Mouse (Mus musculus) adrenal gland, postnatal 10 days (tissue): ENCODE results near the gene Isca1. TPM values are rescaled to one million over a fixed set of nuclear protein-coding genes. Genes with fewer than 3 reads are reported as not detected.
"Not testable (repeated sequence)": the region's sequence is repeated elsewhere in the genome, so short reads cannot be mapped to it uniquely, and the experiment has no call there.

Experiments used
- DNase-seq: peaks from one replicate; pipeline ENCODE4 v3.0.0; 2021; ENCODE audit warnings: mixed read lengths
- total RNA-seq, 2 experiments: library from RNA; stranded (reverse); gene quantifications; 2 replicates each; pipeline ENCODE4 v1.2.3; 2021

Isca1 gene
- total RNA-seq, 2 experiments from 2014 or later, result 127 to 142 TPM

DNA sequence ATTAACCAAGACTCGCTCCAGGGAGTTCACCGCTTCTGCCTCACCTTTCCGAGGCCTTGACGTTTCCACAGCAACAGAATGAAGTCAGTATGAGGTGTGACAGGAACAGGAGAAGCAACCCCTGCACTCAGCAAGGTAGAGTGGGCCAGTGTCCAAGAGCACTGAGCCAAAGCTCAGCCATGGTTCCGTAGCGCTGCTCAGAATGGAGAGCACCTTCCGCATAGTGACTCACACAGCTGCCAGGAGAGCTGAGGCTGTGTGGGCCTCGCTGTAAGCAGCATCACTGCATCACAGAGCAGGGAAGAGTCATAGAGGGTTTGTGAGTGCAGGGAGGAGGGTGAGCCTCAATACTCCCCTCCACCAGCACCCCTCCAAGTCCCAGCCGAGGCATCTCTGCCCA lies 22.9 kb downstream of the Isca1 start, which contains the start of gene 1700014D04Rik:
Gene 1700014D04Rik, minus strand, starts transcription at position 42 of the 400 bp plus-strand sequence.
- no peak for DNase-seq

DNA sequence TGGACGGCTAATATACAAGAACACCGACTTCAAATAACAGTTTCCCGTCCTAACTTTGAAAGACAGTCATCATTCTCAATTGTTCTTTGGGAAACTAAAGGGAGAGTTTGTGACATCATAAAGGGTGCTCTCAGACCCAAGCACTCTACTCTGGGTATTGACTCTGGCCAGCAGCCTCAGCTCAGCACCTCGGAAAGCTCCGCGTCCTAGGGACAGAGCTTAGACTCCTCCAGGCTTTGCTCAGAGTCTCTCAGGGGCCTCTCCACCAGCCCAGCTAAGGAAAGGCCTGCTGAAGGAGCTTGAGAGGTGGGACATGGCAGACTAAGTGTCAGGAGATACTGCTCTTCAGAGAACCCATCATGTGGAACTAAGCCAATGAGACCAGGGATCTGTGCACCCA lies 23.4 kb downstream of the Isca1 start:
- DNase-seq, result no peak

DNA sequence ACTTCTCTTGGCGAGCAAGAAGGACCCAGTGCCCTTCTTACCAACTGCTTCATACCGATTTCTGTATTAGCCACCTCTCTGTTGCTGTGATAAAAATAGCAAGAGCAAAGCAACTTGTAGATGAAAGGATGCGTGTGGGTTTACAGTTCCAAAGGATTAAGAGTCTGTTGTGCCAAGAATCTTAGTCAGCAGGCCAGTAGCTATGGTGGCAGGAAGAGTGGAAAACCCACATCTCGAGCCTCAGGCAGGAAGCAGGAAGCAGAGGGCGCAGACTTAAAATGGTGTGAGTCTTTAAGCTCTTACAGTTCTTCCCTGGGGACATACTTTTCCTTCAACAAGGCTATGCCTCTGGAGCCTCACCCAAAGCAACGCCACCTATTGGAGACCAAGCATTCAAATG lies 24.1 kb downstream of the Isca1 start:
- DNase-seq, result no peak

DNA sequence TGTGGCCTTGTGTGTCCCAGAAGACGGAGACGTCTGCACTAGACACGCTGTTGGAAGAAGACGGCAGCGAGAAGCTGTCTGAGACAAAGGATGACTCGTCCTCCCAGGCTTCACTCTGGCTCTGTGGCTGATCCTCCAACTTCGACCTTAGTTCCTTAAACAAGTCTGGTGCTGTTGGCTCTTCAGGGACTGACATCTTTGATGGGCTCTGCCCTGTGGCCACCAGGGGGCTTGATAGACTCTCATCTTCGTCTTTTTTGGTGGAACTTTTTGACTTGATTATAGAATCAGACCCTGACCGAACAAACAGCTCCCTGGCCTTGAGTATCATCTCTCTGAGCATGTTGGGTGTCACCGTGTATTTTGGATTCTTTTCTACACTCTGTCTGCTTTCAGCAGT lies 27.9 kb downstream of the Isca1 start:
- DNase-seq, result no peak

DNA sequence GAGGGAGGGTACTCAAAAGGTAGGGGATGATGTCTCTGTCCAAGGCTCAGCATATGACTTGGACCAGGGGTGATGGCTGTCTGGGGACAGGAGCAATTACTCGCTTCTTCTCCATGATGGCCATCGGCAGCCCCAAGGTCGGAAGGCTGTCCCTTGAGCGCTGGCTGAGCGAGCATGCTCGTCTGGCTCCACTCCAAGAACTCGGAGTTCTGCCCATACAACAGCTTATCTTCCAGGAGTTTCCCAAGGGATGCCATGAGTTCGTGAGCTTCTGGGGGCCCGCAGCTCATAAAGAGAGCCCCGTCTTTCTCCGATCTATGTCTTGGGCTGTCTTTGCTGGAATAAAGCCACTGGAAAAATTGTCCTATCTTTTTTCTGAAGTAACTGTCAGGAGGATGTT lies 28.5 kb downstream of the Isca1 start:
- DNase-seq, result peak; percentile 78

DNA sequence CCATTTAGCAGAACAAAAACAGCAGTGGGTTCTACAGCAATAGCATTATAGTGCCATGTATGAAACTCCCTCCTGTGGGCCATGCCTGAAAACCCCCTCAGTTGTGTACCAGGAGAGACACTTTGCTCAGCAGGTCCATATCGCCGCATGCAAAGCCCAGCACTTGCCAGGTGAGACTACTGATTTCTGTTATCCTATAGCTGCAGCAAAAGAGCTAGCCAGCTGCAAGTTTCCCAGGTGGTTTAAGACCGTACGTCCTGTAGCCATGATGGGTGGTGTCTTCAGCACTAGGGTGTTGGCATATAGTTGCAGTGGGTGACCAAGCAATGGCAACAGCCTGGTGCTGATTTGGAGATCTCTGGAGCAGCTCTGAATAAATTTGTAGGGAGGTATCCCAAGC lies 30.2 kb downstream of the Isca1 start:
- DNase-seq, result no peak

DNA sequence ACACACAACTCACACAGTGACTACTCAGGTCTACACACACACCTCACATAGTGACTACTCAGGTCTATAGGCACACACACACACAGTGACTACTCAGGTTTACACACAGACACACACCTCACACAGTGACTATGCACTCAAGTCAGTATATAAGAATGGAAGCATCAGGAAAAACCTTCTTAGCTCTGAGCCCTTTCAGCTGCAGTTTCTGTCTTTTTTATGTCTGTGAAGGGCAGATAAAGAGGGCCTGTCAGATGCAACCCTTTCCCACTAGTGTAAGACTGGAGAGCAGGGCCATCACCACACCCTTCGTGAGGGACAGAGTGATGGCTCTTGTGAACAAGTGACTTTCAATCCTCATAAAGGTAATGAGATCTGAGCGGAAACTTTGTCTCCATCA lies 31.2 kb downstream of the Isca1 start:
- no peak for DNase-seq

DNA sequence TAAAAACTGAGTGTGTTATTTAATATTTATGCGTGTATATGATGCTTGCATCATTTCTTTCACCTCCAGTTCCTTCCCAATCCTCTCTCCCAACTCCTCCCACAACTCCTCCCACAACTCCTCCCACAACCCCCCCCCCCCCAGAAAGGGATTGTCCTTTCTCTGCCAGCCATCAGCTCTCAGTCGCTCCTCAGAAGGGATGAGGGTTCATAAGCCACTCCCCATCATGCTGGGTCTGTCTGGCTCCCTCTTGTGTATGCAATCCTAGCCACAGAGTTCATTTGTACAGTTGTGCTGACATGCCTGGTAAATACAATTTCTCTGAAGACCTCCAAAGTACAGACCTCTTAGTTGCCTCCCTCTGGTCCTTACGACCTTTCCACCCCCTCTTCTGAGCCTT lies 34.4 kb downstream of the Isca1 start:
- DNase-seq, result no peak

DNA sequence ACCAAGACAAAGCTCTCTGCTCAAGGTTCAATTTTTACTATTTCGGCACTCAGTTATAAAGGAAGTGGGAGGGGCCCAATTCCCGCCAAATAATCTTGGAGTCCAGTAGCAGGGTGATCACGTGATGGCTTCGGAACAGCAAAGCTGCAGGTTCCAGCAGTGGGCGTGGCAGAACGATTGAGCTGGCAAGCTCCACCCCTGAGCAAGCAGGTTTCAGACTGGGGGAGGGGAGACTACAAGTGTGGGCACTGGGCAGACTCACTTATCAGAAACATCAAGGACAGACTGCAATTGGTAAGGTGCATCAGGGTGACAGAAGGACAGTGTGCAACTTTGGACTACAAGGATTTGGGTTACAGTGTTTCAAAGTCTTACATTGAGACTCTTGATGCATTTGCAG lies 35.3 kb downstream of the Isca1 start:
- DNase-seq, result not testable (repeated sequence)

DNA sequence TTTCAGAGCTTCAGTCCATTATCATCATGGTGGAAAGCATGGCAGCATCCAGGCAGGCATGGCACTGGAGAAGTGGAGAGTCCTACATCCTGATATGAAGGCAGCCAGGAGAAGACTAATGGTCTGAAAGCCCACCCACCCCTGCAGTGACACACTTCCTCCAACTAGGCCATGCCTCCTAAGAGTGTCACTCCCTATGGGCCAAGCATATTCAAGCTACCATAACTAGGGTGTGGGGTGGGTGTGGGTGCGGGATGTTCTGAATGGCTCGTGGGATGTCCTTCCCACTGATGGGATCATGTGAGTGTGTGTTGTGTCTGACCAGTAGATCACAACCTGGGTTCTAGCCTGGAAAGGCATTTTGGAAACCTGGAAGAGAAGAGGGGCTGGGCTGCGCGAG lies 35.7 kb downstream of the Isca1 start:
- DNase-seq, result no peak

DNA sequence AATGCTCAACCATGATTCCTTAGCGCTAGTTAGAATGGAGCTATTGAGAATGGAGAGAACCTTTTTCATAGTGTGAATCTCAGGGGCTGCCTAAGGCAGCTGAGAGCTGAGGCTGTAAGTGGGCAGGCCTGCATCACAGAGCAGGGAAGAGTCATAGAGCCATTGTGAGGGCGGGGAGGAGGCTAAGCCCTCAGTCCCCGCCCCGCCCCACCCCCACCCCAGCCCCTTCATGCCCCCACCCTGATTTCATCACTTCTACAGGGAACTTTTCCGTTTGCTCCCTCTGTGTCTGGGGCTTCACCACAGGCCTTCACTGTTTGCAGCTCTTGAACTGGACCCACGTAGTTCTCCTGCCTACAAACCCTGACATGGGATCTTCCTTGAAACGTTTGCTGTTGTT lies 38.0 kb downstream of the Isca1 start, which contains the start of gene Spata31d1d:
Gene Spata31d1d, minus strand, starts transcription at position 101 of the 400 bp plus-strand sequence.
- no peak for DNase-seq

DNA sequence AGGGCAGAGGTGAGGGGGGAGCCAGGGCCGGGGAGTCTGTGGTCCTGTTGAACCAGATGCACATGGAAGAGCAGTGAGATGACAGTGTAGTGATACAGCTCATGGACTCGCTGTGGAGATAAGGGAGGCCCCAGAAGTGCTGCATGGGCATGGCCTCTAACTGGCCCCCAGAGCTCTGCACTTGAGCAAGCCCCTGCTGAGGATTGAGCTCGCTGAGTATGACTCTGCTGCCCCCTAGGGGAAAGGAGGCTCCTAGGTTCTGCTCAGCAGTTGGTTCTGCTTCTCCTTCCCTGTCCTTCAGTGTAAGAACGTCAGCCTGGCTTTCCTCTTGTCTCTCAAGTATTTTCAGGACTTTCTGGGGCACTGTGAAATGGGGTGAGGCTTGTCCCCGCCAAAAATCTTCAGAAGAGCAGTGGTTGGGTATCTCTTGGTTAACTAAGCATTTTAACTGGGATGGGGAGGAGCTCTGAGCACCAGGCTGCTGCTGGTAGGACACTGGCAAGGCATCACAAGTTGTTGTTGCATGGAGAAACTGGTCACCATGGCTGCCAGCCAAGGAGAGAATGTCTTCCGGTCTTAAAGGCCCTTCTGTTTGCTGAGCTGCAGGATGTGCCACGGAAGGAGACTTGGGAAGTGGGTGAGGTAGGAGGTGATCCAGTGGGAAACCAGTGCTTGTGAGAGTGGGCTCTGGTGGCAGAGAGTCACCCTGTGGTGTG lies 41.1 kb downstream of the Isca1 start:
- peak; percentile 88 for DNase-seq

DNA sequence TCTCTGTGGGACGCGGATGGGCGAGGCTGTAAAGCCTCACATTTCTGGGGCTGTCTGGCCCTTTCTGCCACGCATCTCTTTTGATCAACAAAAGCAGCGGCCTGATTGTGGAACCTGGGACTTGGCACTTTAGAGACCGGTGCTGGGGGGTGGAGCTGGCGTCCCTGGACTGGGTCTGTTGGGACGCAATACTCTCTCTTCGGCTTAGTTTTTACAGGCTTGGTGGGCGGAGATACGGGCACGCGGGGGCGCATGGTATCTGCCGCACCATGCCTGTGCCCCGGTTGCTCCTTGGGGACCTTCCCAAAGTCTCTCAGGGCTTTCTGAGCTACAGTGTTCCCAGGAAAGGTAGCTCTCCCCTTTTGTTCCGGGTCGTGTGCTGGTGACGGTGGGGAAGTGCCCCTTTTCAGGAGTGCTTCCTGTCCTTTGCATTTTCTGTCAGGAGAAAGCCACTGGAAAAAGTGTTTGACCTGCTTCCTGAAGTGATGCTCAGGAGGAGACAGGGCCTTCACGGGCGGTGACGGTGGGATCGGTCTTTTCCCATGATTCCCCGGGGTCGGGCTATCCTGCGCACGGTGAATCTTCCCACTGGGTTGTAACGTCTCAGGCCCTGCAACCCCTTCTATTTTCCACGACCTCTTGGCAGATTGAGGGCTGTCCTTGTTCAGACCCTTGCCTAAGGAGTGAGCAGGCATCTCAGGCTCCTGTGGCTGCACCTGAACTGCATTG lies 43.3 kb downstream of the Isca1 start:
- peak; percentile 20 for DNase-seq

DNA sequence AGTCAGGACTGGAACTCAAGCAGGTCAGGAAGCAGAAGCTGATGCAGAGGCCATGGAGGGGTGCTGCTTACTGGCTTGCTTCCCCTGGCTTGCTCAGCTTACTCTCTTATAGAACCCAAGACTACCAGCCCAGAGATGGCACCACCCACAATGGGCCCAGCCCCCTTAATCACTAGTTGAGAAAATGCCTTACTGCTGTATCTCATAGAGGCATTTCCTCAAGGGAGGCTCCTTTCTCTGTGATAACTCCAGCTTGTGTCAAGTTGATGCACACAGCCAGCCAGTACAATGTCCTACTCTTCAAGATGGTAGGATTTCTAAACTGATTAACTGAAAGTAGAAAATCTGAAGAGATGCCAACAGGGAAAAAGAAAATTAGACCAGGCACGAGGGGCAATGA lies 47.5 kb downstream of the Isca1 start:
- DNase-seq, result not testable (repeated sequence)

DNA sequence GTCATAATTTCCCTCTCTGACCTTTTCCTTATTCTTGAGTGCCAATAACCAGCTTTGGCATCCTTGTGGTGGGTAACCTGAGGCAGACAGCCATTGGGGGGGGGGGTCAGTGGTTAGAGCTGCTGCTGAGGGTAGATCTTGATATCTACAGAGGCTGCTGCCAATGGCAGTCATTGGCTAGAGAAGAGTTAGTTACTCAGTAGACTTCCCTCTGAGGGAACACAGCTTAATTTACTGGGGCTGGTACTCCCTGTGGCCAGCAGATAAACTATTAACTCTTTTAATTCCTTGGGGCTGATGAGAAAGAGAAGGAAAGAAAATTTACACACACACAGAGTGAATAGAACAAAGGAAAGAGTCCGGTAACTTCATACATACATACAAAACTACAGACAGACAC lies 50.1 kb downstream of the Isca1 start:
- DNase-seq, result no peak

DNA sequence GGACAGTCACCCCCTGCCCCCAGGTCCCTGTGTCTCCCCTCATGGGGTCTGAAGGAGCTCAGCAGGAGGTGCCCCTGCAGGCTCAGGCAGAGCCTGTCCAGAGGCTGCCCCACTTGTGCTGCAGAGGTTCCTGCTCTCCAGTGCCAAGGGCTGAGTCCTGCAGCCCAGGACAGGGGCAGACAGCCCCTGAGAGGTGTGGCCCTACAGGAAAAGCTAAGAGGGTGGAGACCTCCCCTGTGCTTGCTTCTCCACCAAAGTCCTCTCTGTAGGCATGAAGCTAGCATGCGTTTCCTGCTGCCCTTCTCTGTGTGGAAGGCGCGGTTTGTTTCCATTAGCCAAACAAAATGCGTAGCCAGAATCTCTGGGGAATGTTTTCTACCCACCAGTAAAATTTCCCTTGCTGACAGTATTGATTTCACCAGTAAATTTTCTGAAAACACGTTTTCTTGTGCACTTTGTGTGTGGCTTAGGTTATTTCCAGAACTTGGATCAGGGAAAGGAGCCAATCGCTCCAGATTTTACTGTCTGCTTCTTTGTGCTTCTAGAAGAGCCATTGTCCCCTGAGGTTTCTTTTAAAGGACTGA lies 50.7 kb downstream of the Isca1 start:
- peak; percentile 18 for DNase-seq

DNA sequence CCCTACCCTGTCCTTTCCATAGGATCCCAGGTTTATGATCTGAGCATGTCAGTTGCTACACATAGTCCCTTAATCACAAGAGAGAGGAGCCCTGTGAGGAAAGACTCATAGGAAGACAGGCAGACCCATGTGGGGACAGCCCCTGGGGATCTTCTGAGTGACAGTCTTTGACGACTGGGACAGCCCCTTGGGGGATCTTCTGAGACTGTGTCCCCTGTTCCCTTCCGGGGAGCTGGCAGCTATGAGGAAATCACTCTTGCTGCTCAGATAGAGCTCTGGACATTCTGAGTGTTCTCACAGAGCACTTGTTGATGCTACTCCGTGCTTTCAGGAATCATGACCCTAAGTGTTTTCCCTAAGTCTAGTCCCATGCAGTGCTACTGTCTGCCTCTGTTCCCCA lies 55.9 kb downstream of the Isca1 start:
- no peak for DNase-seq

DNA sequence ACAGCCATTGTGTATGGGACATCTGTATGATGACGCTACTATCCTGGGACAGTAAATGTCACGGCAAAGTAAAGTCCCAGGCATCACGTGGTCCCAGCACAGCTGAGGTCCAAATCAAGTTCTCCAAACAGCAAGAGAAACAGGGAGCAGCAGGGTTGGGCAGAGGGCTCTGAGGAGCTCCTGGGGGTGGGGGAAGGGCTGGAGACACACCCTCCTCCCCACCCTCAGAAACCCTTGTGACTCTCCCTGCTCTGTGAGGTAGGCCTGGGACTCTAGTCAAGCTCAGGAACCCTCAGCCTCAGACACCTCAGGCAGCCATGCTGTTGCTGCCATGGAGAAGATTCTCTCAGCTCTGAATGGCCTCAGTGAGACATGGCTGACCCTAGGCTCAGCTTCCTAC lies 57.6 kb downstream of the Isca1 start, which contains the start of gene Spata31d1b:
Gene Spata31d1b, plus strand, starts transcription at position 301 of the 400 bp plus-strand sequence.
- DNase-seq, result not testable (repeated sequence)

DNA sequence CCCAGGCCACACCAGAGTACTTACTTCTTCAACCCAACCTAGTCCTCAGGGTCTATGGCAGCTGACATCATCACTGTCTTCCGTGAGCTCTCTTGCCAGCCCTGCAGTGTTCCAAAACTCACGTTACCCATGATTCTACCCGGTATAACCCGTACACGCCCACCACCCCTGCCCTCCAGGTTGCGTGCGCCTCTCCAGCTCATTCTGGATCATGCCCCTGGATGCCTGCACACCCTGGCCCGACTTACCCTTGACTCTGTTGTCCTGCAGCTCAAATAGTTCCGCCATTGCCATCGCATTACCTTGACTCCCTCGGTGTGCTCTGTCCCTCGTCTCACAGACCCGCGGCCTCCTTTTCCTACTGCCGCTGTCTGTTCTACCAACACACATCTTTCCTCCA lies 59.4 kb downstream of the Isca1 start, which contains the start of gene Spata31d1a:
Gene Spata31d1a, minus strand, starts transcription at position 101 of the 400 bp plus-strand sequence.
- no peak for DNase-seq
